Mouse (Mus musculus): ENCODE data around the gene Apob. TPM values are rescaled to one million over a fixed set of nuclear protein-coding genes. Genes with fewer than 3 reads are reported as not detected.
"Not testable (repeated sequence)": the region's sequence is repeated elsewhere in the genome, so short reads cannot be mapped to it uniquely, and the experiment has no call there.

The Apob gene
- polyA plus RNA-seq, 1 experiment from 2014 or later, result 0.13 TPM

DNA sequence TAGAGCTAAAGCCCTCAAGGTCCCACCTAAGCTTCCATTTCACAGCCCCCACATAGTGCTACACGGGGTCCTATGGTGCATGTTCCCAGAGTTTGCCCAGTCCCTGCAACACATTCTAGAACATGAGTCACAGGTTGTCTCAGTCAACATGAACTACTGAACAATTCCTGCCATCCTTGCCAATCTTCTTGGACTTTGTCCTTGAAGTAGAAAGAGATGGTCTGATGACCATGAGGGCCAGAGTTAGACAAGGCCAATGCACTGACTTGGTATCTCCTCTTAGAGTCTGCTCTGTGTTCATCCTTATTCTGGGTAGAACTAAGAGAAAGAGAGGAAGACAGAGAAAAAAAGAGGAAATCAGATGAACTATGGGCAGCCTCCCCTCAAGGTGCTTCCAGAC, 7.0 kb downstream of the Apob start:
- 96% methylated on average over 1 of the region's 1 CpGs for WGBS
- no peaks in the 10 kb centered on the region for H3K4me1 ChIP-seq
- H3K9me3 ChIP-seq (replicated peaks), result no peaks in the 10 kb centered on the region
- no peak overlapping the region for H3K27ac ChIP-seq
- H3K4me3 ChIP-seq, result no peak overlapping the region
- H3K36me3 ChIP-seq, result no peaks in the 10 kb centered on the region
- no peak for DNase-seq (ENCODE audit: low spot score)
- H3K27me3 ChIP-seq (ENCODE audit: low read depth, poor library complexity, severe bottlenecking), result no peaks in the 10 kb centered on the region

GRCm38 (mm10) chr12:7990804-7991203, 13.4 kb downstream of the Apob start:
- DNase-seq (ENCODE audit: low spot score), result peak; percentile 66
- no peak overlapping the region for H3K27ac ChIP-seq
- H3K4me3 ChIP-seq, result no peak overlapping the region
- no peaks in the 10 kb centered on the region for H3K36me3 ChIP-seq
- WGBS, result 12% methylated on average over 3 of the region's 3 CpGs
- no peaks in the 10 kb centered on the region for H3K4me1 ChIP-seq
- H3K9me3 ChIP-seq (replicated peaks), result no peaks in the 10 kb centered on the region
- no peaks in the 10 kb centered on the region for H3K27me3 ChIP-seq (ENCODE audit: low read depth, poor library complexity, severe bottlenecking)

DNA sequence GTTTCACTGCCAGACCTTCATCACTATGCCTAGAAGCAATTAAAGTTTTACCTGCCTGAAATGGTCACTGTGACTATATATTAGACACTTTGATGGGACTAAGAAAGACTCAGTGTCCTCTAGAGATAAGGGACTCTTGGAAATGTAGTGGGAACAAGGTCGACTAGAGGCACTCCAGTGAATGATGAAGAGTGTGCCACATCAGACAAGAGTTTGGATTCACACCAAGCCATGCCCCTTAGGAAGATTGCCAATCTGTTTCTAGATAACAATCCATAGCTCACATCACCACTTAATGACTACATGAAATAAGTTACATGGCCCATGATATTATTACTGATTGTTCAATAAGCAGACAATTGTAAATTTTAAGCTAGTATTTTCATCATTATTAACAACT, 14.1 kb downstream of the Apob start:
- Histone ChIP-seq H3K4me3 (no peak overlapping the region), H3K27ac (no peak overlapping the region), H3K36me3 (no peaks in the 10 kb centered on the region), H3K9me3 (replicated peaks) (no peaks in the 10 kb centered on the region), H3K27me3 (ENCODE audit: low read depth, poor library complexity, severe bottlenecking) (no peaks in the 10 kb centered on the region), H3K4me1 (no peaks in the 10 kb centered on the region)
- DNase-seq (ENCODE audit: low spot score), result no peak
- WGBS, result 50% methylated on average over 1 of the region's 1 CpGs

- no peaks in the 10 kb centered on the region for H3K9me3 ChIP-seq (replicated peaks)
- DNase-seq (ENCODE audit: low spot score), result no peak
- H3K36me3 ChIP-seq, result no peaks in the 10 kb centered on the region
- no peaks in the 10 kb centered on the region for H3K4me1 ChIP-seq
- 87% methylated on average over 1 of the region's 1 CpGs for WGBS
- H3K27ac ChIP-seq, result no peak overlapping the region
- no peak overlapping the region for H3K4me3 ChIP-seq
- H3K27me3 ChIP-seq (ENCODE audit: low read depth, poor library complexity, severe bottlenecking), result no peaks in the 10 kb centered on the region
Measured at GRCm38 (mm10) chr12:8020931-8021330, 43.5 kb downstream of the Apob start.

DNA sequence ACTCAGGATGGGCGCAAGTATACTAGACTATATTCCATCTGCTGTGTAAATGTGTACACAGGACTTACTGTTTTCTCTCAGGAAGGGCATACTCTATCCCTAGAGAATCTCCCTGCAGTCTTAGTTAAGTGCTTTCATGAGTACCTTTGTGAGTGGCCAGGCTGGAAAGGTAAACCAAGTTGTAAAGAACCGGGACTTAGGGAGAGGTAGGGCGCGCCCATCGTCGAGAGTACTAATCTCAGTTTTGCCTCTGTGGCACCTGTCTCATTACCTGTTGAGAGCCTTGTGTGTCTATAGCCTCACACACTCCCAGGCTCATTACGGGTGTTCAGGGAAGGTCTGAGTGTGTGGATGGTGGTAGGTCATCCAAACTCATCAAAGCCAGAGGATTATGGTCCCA, 52.1 kb downstream of the Apob start:
- Histone ChIP-seq H3K4me3 (no peak overlapping the region), H3K27ac (no peak overlapping the region), H3K9me3 (replicated peaks) (no peaks in the 10 kb centered on the region), H3K27me3 (ENCODE audit: low read depth, poor library complexity, severe bottlenecking) (no peaks in the 10 kb centered on the region), H3K36me3 (no peaks in the 10 kb centered on the region), H3K4me1 (peaks cover 27% of the 10 kb centered on the region)
- WGBS, result 89% methylated on average over 7 of the region's 7 CpGs
- DNase-seq (ENCODE audit: low spot score), result no peak

- Histone ChIP-seq H3K4me1 (peaks cover 27% of the 10 kb centered on the region), H3K4me3 (no peak overlapping the region), H3K27ac (0 out of 2 replicates have a peak overlapping the region, but pooled peaks have one; percentile 11), H3K36me3 (no peaks in the 10 kb centered on the region), H3K27me3 (ENCODE audit: low read depth, poor library complexity, severe bottlenecking) (no peaks in the 10 kb centered on the region), H3K9me3 (replicated peaks) (no peaks in the 10 kb centered on the region)
- no peak for DNase-seq (ENCODE audit: low spot score)
- WGBS, result 35% methylated on average over 2 of the region's 2 CpGs
Measured at GRCm38 (mm10) chr12:8030057-8030456, 52.6 kb downstream of the Apob start.

GRCm38 (mm10) chr12:8031169-8031568, 53.7 kb downstream of the Apob start:
- H3K27me3 ChIP-seq (ENCODE audit: low read depth, poor library complexity, severe bottlenecking); H3K4me3 ChIP-seq; H3K9me3 ChIP-seq (replicated peaks); H3K36me3 ChIP-seq; DNase-seq (ENCODE audit: low spot score): not testable (repeated sequence)
- H3K4me1 ChIP-seq, result peaks cover 27% of the 10 kb centered on the region
- 94% methylated on average over 1 of the region's 1 CpGs for whole genome bisulfite sequencing
- H3K27ac ChIP-seq, result peak overlapping the region; percentile 50

GRCm38 (mm10) chr12:8031595-8032358, 54.3 kb downstream of the Apob start:
- 44% methylated on average over 14 of the region's 14 CpGs for WGBS
- Histone ChIP-seq H3K4me3 (no peak overlapping the region), H3K9me3 (replicated peaks) (no peaks in the 10 kb centered on the region), H3K27ac (peak overlapping the region; percentile 50), H3K4me1 (peaks cover 27% of the 10 kb centered on the region), H3K27me3 (ENCODE audit: low read depth, poor library complexity, severe bottlenecking) (no peaks in the 10 kb centered on the region), H3K36me3 (no peaks in the 10 kb centered on the region)
- peak; percentile 53 for DNase-seq (ENCODE audit: low spot score)

DNA sequence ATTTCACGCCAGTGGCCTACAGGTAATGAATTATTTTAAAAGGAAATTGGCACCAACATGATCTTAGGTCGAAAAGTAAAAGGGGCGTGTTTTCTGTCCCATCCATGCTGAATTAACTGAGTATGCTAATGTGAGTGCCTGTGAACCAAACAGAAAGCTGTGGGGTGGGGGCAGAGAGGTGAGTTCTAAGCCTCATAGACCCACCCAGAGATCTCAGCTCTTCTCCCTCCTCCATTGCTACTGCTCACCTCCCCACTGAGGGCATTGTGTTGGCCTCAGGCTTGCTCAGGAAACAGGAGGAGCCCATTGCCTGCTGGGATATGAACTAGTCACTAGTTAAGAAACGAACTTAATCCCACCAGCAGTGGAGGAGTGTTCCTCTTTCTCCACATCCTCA, 54.9 kb downstream of the Apob start:
- Histone ChIP-seq H3K36me3 (no peaks in the 10 kb centered on the region), H3K4me3 (no peak overlapping the region), H3K27ac (no peak overlapping the region), H3K27me3 (ENCODE audit: low read depth, poor library complexity, severe bottlenecking) (no peaks in the 10 kb centered on the region), H3K9me3 (replicated peaks) (no peaks in the 10 kb centered on the region), H3K4me1 (peaks cover 27% of the 10 kb centered on the region)
- 39% methylated on average over 4 of the region's 4 CpGs for WGBS
- no peak for DNase-seq (ENCODE audit: low spot score)

GRCm38 (mm10) chr12:8038081-8038730, 60.8 kb downstream of the Apob start:
- no peaks in the 10 kb centered on the region for H3K9me3 ChIP-seq (replicated peaks)
- no peak overlapping the region for H3K4me3 ChIP-seq
- no peak overlapping the region for H3K27ac ChIP-seq
- H3K4me1 ChIP-seq, result no peaks in the 10 kb centered on the region
- H3K27me3 ChIP-seq (ENCODE audit: low read depth, poor library complexity, severe bottlenecking), result no peaks in the 10 kb centered on the region
- H3K36me3 ChIP-seq, result no peaks in the 10 kb centered on the region
- 81% methylated on average over 3 of the region's 3 CpGs for WGBS
- no peak for DNase-seq (ENCODE audit: low spot score)

GRCm38 (mm10) chr12:8042626-8043394, 65.4 kb downstream of the Apob start:
- no peaks in the 10 kb centered on the region for H3K27me3 ChIP-seq (ENCODE audit: low read depth, poor library complexity, severe bottlenecking)
- H3K27ac ChIP-seq, result no peak overlapping the region
- H3K9me3 ChIP-seq (replicated peaks), result no peaks in the 10 kb centered on the region
- 76% methylated on average over 7 of the region's 7 CpGs for WGBS
- no peaks in the 10 kb centered on the region for H3K36me3 ChIP-seq
- no peak for DNase-seq (ENCODE audit: low spot score)
- no peaks in the 10 kb centered on the region for H3K4me1 ChIP-seq
- no peak overlapping the region for H3K4me3 ChIP-seq

- no peak for DNase-seq (ENCODE audit: low spot score)
- WGBS, result 99% methylated on average over 2 of the region's 2 CpGs
- Histone ChIP-seq H3K36me3 (no peaks in the 10 kb centered on the region), H3K9me3 (replicated peaks) (no peaks in the 10 kb centered on the region), H3K27me3 (ENCODE audit: low read depth, poor library complexity, severe bottlenecking) (no peaks in the 10 kb centered on the region), H3K4me1 (no peaks in the 10 kb centered on the region), H3K27ac (no peak overlapping the region), H3K4me3 (no peak overlapping the region)
Measured at GRCm38 (mm10) chr12:8047046-8047445, 69.6 kb downstream of the Apob start.

GRCm38 (mm10) chr12:8047789-8048309, 70.4 kb downstream of the Apob start:
- DNase-seq (ENCODE audit: low spot score), result no peak
- H3K27ac ChIP-seq, result no peak overlapping the region

More at GRCm38 (mm10) chr12:8047789-8048309, 70.4 kb downstream of the Apob start:
- Histone ChIP-seq H3K36me3 (no peaks in the 10 kb centered on the region), H3K9me3 (replicated peaks) (no peaks in the 10 kb centered on the region), H3K4me1 (no peaks in the 10 kb centered on the region), H3K4me3 (no peak overlapping the region), H3K27me3 (ENCODE audit: low read depth, poor library complexity, severe bottlenecking) (no peaks in the 10 kb centered on the region)
- WGBS, result 69% methylated on average over 1 of the region's 1 CpGs

Measured in limb, embryonic 10.5 days (tissue).